Mouse (Mus musculus) MEL (cell line): Measurements from ENCODE around the gene Mrvi1. TPM values are rescaled to one million over a fixed set of nuclear protein-coding genes. Genes with fewer than 3 reads are reported as not detected.

ENCODE experiments used
- DNase-seq: peaks from one replicate; pipeline ENCODE4 v3.0.0; 2011; ENCODE audit warnings: low read depth, low spot score
- H3K27ac ChIP-seq: 2 replicates; pipeline ENCODE4 v1.5.1; 2012; ENCODE audit warnings: low read depth, mild to moderate bottlenecking, control low read depth, low read length, moderate library complexity; ENCODE audit not compliant: control insufficient read depth
- H3K27me3 ChIP-seq, 2 experiments: fragments of 150-350 bp in 1 of 2; sonication (generic) in 1 of 2; 2 replicates each; pipeline ENCODE4 v1.6.1; 2012; ENCODE audit warnings: low read length in 2 of 2, mild to moderate bottlenecking in 2 of 2, improper control_type of control experiment in 1 of 2, moderate library complexity in 1 of 2; ENCODE audit not compliant: insufficient read depth in 2 of 2, control insufficient read depth in 1 of 2
- H3K36me3 ChIP-seq, 2 experiments: 2 replicates each; pipeline ENCODE4 v1.6.1; 2012 to 2014; ENCODE audit warnings: low read length in 2 of 2, improper control_type of control experiment in 1 of 2, inconsistent platforms in 1 of 2, mild to moderate bottlenecking in 1 of 2; ENCODE audit not compliant: insufficient read depth in 2 of 2, control insufficient read depth in 1 of 2
- H3K4me1 ChIP-seq, 2 experiments: fragments of 150-350 bp in 1 of 2; sonication (generic) in 1 of 2; 2 replicates each; pipeline ENCODE4 v1.6.1; 2012; ENCODE audit warnings: low read length in 2 of 2, improper control_type of control experiment in 1 of 2, mild to moderate bottlenecking in 1 of 2; ENCODE audit not compliant: insufficient read depth in 2 of 2, control insufficient read depth in 1 of 2
- H3K4me3 ChIP-seq, 2 experiments: fragments of 150-350 bp in 1 of 2; sonication (generic) in 1 of 2; 2 replicates each; pipeline ENCODE4 v1.5.1; 2012; ENCODE audit warnings: low read depth in 2 of 2, low read length in 2 of 2, mild to moderate bottlenecking in 2 of 2, moderate library complexity in 2 of 2, control low read depth in 1 of 2, improper control_type of control experiment in 1 of 2; ENCODE audit not compliant: control insufficient read depth in 1 of 2, insufficient read depth in 1 of 2
- H3K79me2 ChIP-seq: 2 replicates; pipeline ENCODE4 v1.6.1; 2012; ENCODE audit warnings: mild to moderate bottlenecking, low read length, moderate library complexity; ENCODE audit not compliant: control insufficient read depth, poor library complexity, insufficient read depth
- H3K9ac ChIP-seq: 2 replicates; pipeline ENCODE4 v1.6.1; 2012; ENCODE audit warnings: low read depth, mild to moderate bottlenecking, control low read depth, low read length, moderate library complexity; ENCODE audit not compliant: control insufficient read depth, poor library complexity, severe bottlenecking
- H3K9me3 ChIP-seq: fragments of 150-350 bp; sonication (generic); replicated peaks from 2 replicates; pipeline ENCODE4 v1.6.1; 2012; ENCODE audit warnings: mild to moderate bottlenecking, low read length, improper control_type of control experiment, moderate library complexity; ENCODE audit not compliant: insufficient read depth
- CHD2 ChIP-seq: IDR thresholded peaks from 2 replicates; pipeline ENCODE4 v1.6.1; 2011; ENCODE audit warnings: low read length, improper control_type of control experiment
- CTCF ChIP-seq, 3 experiments: IDR thresholded peaks in 2 of 3; conservative IDR thresholded peaks in 1 of 3; 2 replicates each; pipeline ENCODE4 v1.5.1; 2011 to 2012; ENCODE audit warnings: low read length in 3 of 3, low read depth in 2 of 3, mild to moderate bottlenecking in 2 of 3, improper control_type of control experiment in 1 of 3, inconsistent platforms in 1 of 3, mixed read lengths in 1 of 3, moderate library complexity in 1 of 3; ENCODE audit not compliant: control insufficient read depth in 1 of 3, insufficient read depth in 1 of 3, poor library complexity in 1 of 3, severe bottlenecking in 1 of 3
- E2F4 ChIP-seq: IDR thresholded peaks from 2 replicates; pipeline ENCODE4 v1.6.1; 2011; ENCODE audit warnings: low read depth, low read length, improper control_type of control experiment, borderline replicate concordance
- ELF1 ChIP-seq: IDR thresholded peaks from 2 replicates; pipeline ENCODE4 v1.6.1; 2014; ENCODE audit warnings: low read depth, mild to moderate bottlenecking, inconsistent platforms, low read length, improper control_type of control experiment, moderate library complexity
- EP300 ChIP-seq, 2 experiments: IDR thresholded peaks; 2 replicates each; pipeline ENCODE4 v1.6.1; 2011; ENCODE audit warnings: improper control_type of control experiment in 2 of 2, low read length in 2 of 2, low read depth in 1 of 2, mild to moderate bottlenecking in 1 of 2
- ETS1 ChIP-seq: IDR thresholded peaks from 2 replicates; pipeline ENCODE4 v1.6.1; 2012; ENCODE audit warnings: low read depth, mild to moderate bottlenecking, inconsistent platforms, low read length, improper control_type of control experiment, moderate library complexity
- GABPA ChIP-seq: IDR thresholded peaks from 2 replicates; pipeline ENCODE4 v1.6.1; 2012; ENCODE audit warnings: low read depth, mild to moderate bottlenecking, inconsistent platforms, low read length, improper control_type of control experiment, moderate library complexity
- GATA1 ChIP-seq: IDR thresholded peaks from 2 replicates; pipeline ENCODE4 v1.6.1; 2011; ENCODE audit warnings: low read depth, low read length, improper control_type of control experiment
- KAT2A ChIP-seq: conservative IDR thresholded peaks from 2 replicates; pipeline ENCODE4 v1.6.1; 2012; ENCODE audit warnings: low read depth, low read length, improper control_type of control experiment, inconsistent platforms
- MAFK ChIP-seq: IDR thresholded peaks from 2 replicates; pipeline ENCODE4 v1.6.1; 2011; ENCODE audit warnings: low read depth, mild to moderate bottlenecking, low read length, improper control_type of control experiment, borderline replicate concordance
- MAX ChIP-seq: IDR thresholded peaks from 2 replicates; pipeline ENCODE4 v1.6.1; 2011; ENCODE audit warnings: low read length, improper control_type of control experiment
- MEF2A ChIP-seq: IDR thresholded peaks from 2 replicates; pipeline ENCODE4 v1.6.1; 2014; ENCODE audit warnings: low read depth, mild to moderate bottlenecking, inconsistent platforms, low read length, improper control_type of control experiment; ENCODE audit not compliant: poor library complexity, insufficient replicate concordance, severe bottlenecking; ENCODE audit errors: extremely low read depth
- NELFE ChIP-seq: IDR thresholded peaks from 2 replicates; pipeline ENCODE4 v1.6.1; 2011; ENCODE audit warnings: low read depth, low read length, improper control_type of control experiment
- NRF1 ChIP-seq: IDR thresholded peaks from 2 replicates; pipeline ENCODE4 v1.6.1; 2014; ENCODE audit warnings: low read depth, mild to moderate bottlenecking, inconsistent platforms, low read length, improper control_type of control experiment, moderate library complexity; ENCODE audit not compliant: poor library complexity, insufficient read depth, severe bottlenecking
- POLR2AphosphoS2 ChIP-seq: IDR thresholded peaks from 2 replicates; pipeline ENCODE4 v1.6.1; 2011; ENCODE audit warnings: low read length, improper control_type of control experiment
- POLR2AphosphoS5 ChIP-seq: IDR thresholded peaks from 2 replicates; pipeline ENCODE4 v1.6.1; 2012; ENCODE audit warnings: low read depth, borderline replicate concordance, mild to moderate bottlenecking, inconsistent platforms, low read length, moderate library complexity, mixed read lengths
- RCOR1 ChIP-seq: IDR thresholded peaks from 2 replicates; pipeline ENCODE4 v1.6.1; 2012; ENCODE audit warnings: low read depth, mild to moderate bottlenecking, inconsistent platforms, low read length, improper control_type of control experiment
- SIN3A ChIP-seq: IDR thresholded peaks from 2 replicates; pipeline ENCODE4 v1.6.1; 2012; ENCODE audit warnings: low read length, improper control_type of control experiment, inconsistent platforms
- TBP ChIP-seq: IDR thresholded peaks from 2 replicates; pipeline ENCODE4 v1.8.0; 2011; ENCODE audit warnings: low read depth, low read length, improper control_type of control experiment
- USF2 ChIP-seq, 2 experiments: IDR thresholded peaks; 2 replicates each; pipeline ENCODE4 v1.6.1; 2011 to 2012; ENCODE audit warnings: improper control_type of control experiment in 2 of 2, low read length in 2 of 2, borderline replicate concordance in 1 of 2, inconsistent platforms in 1 of 2, low read depth in 1 of 2, mild to moderate bottlenecking in 1 of 2; ENCODE audit not compliant: insufficient read depth in 1 of 2
- ZC3H11A ChIP-seq: IDR thresholded peaks from 2 replicates; pipeline ENCODE4 v1.6.1; 2012; ENCODE audit warnings: low read depth, mild to moderate bottlenecking, inconsistent platforms, low read length, improper control_type of control experiment
- ZMIZ1 ChIP-seq: IDR thresholded peaks from 2 replicates; pipeline ENCODE4 v1.6.1; 2012; ENCODE audit warnings: low read depth, mild to moderate bottlenecking, inconsistent platforms, low read length, improper control_type of control experiment, moderate library complexity
- polyA plus RNA-seq, 2 experiments: library from polyadenylated mRNA; stranded (reverse) in 1 of 2; unstranded in 1 of 2; fragments of >175 nt in 1 of 2; fragments of >200 nt in 1 of 2; gene quantifications; 2 replicates each; pipeline versions ENCODE4 v1.2.1 to v1.2.4; 2012; ENCODE audit warnings: low replicate concordance in 2 of 2, low read depth in 1 of 2; ENCODE audit not compliant: insufficient read length in 2 of 2, insufficient read depth in 1 of 2, missing spikeins in 1 of 2
- total RNA-seq: library from RNA; depleted of rRNA; stranded (reverse); fragments of 300-350 nt; gene quantifications from 2 replicates; pipeline ENCODE4 v1.2.3, GENCODE M21; 2012

Mrvi1 gene
- total and polyA plus RNA-seq, 3 experiments: 0.19 to 0.92 TPM; not detected in 1

DNA sequence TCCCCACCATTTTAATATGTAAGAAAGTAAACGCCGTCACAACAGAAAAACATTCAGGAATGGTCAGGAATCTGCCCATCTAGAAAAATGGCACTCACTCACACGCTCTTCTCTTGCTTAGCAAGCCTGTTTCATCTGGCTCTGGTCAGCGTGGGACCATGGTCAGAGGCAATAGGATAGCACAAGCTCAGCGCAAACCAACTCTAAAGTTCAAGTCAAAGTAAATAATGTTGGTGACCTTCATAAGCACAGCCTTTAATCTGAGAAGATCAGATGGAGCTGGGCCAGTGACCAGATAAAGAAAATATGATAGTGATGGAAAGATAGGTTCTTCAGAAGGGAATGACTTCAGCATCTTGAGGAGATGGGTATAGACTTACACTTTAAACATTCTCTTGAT lies 37.9 kb downstream of the Mrvi1 start:
- Histone ChIP-seq H3K79me2 (no peaks in the 10 kb centered on the region), H3K4me3 (no peak overlapping the region), H3K36me3 (peaks cover 0 to 24% of the 10 kb centered on the region in 2 experiments; a peak in 2 of 4 replicates), H3K9ac (no peak overlapping the region), H3K27ac (no peak overlapping the region), H3K27me3 (no peaks in the 10 kb centered on the region), H3K9me3 (no peaks in the 10 kb centered on the region), H3K4me1 (peaks cover 21 to 34% of the 10 kb centered on the region in 2 experiments)
- DNase-seq: no peak
- TF ChIP-seq TBP (no peak), ETS1 (no peak), POLR2AphosphoS2 (no peak), NRF1 (no peak), POLR2AphosphoS5 (no peak), USF2 (IDR thresholded peaks at IDR 0.05; ENCODE audit: borderline replicate concordance in 1 of 2, insufficient read depth in 1 of 2, low read depth in 1 of 2, low read length in 2 of 2) (no peak), EP300 (IDR thresholded peaks at IDR 0.05; ENCODE audit: low read depth in 1 of 2, low read length in 2 of 2) (no peak), KAT2A (no peak), ZC3H11A (no peak), E2F4 (no peak), NELFE (no peak), GABPA (no peak), CTCF (IDR thresholded peaks at IDR 0.05 in 2 of 3, conservative IDR thresholded peaks at IDR 0.05 in 1 of 3; ENCODE audit: control insufficient read depth in 1 of 3, insufficient read depth in 1 of 3, low read depth in 2 of 3, low read length in 3 of 3, poor library complexity in 1 of 3, severe bottlenecking in 1 of 3) (no peak), ZMIZ1 (no peak), ELF1 (no peak)

DNA sequence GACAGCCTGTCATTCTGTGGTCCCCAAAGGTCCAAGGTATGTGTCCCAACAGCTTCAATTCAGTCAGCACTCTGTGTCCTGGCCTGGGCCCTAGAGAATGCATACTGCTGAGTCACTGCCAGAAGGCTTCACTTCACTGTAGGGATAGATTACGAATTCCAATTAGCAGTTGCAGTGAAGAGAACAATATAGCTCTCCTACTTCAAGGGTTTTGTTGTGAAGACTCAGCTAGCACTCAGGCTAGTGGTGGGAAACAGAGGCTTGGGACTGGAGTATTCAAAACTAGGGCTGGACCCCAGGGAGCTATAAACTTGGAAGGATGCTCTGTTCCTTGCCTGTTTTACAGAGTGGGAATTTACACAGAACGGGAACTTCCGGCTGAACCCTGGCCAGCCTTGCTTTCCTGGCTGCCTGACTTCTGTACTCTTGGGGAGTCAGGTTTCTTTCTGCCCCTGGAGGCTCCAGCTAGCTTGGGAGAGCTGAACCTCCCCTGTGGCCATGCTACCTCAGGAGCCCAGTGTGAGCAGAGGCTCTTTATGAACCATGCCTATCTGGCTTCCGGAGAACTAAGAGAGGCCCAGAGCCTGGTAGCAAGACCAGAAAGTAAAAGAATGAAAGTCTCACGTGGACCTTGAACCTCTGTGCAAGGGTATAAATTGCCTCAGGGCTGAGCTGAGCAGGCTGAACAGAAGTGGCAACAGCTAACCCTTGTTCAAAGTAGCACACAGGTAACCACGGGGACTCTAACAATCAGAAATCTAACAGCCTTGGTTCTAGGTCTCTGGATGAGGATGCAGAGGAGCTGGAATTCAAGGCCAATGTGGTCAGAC lies 40.3 kb downstream of the Mrvi1 start:
- H3K27ac ChIP-seq: peak overlapping the region; percentile 92
- no peaks in the 10 kb centered on the region for H3K27me3 ChIP-seq
- H3K36me3 ChIP-seq: peaks cover 0 to 17% of the 10 kb centered on the region in 2 experiments; a peak in 2 of 4 replicates
- H3K79me2 ChIP-seq: no peaks in the 10 kb centered on the region
- peak overlapping the region; percentile 25 to 37; a peak in 3 of 4 replicates for H3K4me3 ChIP-seq
- H3K9ac ChIP-seq: peak overlapping the region; percentile 56
- peak; percentile 82 for DNase-seq
- peaks cover 14 to 23% of the 10 kb centered on the region in 2 experiments for H3K4me1 ChIP-seq
- no peaks in the 10 kb centered on the region for H3K9me3 ChIP-seq
- peak; percentile 79 for TF ChIP-seq GABPA
- TF ChIP-seq MAX: no peak
- TF ChIP-seq RCOR1: no peak
- peak; percentile 14; the same call in 1 of the 2 replicates for TF ChIP-seq GATA1
- TF ChIP-seq TBP: peak; percentile 33; the same call in 1 of the 2 replicates
- peak; percentile 71; the same call in 1 of the 2 replicates for TF ChIP-seq MAFK
- TF ChIP-seq NRF1: no peak
- TF ChIP-seq SIN3A: 0 out of 2 replicates have a peak, but pooled peaks have one; percentile 4
- peak; percentile 40; the same call in 1 of the 2 replicates for TF ChIP-seq ETS1
- TF ChIP-seq CTCF (IDR thresholded peaks at IDR 0.05 in 2 of 3, conservative IDR thresholded peaks at IDR 0.05 in 1 of 3; ENCODE audit: control insufficient read depth in 1 of 3, insufficient read depth in 1 of 3, low read depth in 2 of 3, low read length in 3 of 3, poor library complexity in 1 of 3, severe bottlenecking in 1 of 3): no peak
- TF ChIP-seq CHD2: no peak
- no peak for TF ChIP-seq KAT2A
- TF ChIP-seq EP300 (IDR thresholded peaks at IDR 0.05; ENCODE audit: low read depth in 1 of 2, low read length in 2 of 2): peak in 1 of 2 experiments; percentile 53; a peak in 2 of 4 replicates
- TF ChIP-seq MEF2A: no peak
- TF ChIP-seq ZMIZ1: no peak
